Mouse (Mus musculus): ENCODE measurements around the gene Ctsw. TPM values are rescaled to one million over a fixed set of nuclear protein-coding genes. Genes with fewer than 3 reads are reported as not detected.

The Ctsw gene
- total RNA-seq, 2 experiments from 2014 or later: 5.7 to 5.9 TPM

DNA sequence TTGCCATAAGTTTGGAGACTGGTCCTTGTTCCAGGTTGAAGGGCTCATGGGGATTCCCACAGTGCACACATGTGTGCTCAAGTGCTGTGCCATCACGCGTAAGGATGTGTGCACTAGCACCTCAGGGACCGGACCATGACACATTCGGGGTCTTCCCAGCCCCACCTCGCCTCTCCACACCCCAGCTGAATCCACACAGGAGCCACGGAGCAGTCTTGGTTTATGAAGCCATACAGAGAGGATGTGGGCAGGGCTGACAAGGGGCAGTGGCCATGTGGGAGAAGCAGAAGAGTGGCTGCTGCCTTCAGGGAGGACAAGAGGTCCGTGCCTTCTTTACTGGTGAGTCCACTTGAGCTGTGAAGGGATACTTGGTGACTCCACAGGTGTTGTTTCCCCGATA, 3.3 kb downstream of the Ctsw start:
- no peak for ATAC-seq (ENCODE audit: poor library complexity, severe bottlenecking)

DNA sequence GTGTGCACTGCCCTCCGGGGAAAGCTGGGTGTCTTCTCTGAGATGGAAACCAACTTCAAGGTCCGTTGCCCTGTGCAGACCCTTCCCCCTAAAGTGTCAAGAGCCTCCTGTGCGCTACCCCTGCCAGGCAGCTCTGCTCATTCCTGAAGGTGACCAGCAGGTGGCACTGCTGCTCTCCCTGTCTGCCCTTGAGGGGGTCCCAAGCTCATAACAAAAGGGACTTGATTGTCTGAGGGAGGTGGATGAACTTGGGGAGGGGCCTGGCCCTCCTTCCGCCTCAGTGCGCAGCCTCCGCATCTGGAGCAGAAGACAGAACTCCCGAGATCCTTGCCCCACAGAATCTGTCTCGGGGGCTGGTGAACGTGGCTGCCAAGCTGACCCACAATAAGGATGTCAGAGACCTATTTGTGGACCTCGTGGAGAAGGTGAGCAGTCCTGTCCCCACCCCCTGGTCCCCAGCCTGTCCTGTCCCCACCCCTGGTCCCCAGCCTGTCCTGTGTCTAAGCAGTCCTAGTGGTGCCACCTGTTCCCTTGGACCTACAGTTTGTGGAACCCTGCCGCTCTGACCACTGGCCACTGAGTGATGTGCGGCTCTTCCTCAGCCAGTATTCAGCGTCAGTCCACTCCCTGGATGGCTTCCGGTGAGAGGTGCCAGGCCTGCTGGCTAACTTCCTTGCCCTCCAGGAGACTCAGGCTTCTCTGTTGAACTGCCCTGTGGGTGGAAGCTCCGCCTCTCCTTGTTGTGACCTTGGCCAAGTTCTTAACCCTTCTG, 4.3 kb downstream of the Ctsw start:
- ATAC-seq (ENCODE audit: poor library complexity, severe bottlenecking): no peak

DNA sequence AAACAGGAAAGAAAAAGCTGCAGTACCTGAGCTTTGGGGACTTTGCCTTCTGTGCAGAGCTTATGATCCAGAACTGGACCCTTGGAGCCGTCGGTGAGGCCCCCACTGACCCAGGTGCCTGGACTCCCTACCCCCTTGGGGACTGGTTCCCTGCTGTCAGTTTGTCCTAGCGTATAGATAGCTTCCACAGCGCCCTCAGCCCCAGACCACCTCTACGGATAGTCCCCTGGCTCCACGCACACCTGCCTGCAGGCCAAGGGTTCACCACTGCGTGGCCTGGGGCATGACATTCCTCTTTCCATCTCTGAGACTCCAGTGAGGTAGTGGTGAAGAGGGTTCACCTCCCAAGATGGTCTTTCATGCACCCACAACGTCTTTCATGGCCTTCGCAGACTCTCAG, 5.1 kb downstream of the Ctsw start:
- no peak for ATAC-seq (ENCODE audit: poor library complexity, severe bottlenecking)

DNA sequence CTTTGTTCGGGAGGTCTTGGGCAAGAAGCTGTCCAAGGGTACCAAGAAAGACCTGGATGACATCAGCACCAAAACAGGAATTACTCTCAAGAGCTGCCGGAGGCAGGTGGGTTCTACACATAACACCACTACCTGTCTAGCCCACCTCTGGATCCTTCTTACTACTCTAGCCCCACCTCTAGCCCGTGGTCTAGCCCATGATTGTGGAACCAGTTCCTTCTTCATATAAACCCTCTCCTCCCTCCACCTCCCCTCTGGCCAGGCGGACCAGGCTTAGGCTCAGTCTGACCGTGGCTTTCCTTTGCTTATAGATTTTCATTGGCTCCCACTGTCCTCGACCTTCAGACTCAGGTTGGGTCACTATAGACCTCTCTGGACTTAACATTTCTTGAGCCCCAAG, 6.9 kb downstream of the Ctsw start:
- no peak for ATAC-seq (ENCODE audit: poor library complexity, severe bottlenecking)

DNA sequence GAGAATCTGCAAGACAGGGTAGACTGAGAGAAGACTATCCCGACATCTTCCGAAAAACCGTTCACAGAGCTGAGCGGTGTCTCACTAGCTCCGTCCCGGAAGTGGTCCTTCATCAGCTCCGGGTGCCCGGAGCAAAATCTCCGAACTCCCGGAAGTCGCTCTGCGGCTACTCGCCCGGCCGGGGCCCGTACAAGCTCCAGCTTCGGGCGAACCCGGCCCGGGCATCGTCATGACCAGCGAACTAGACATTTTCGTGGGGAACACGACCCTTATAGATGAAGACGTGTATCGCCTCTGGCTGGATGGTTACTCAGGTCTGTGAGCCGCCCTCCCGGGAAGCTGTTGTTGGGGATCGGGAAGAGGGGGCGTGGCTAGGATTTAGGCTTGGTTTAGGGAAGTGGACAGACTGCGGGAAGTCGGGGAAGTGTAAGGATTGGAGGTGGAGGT, 7.8 kb downstream of the Ctsw start, which contains the start of gene Fibp:
Gene Fibp, plus strand, starts transcription at position 151 of the 447 bp plus-strand sequence.
- ATAC-seq (ENCODE audit: poor library complexity, severe bottlenecking): peak; percentile 81

DNA sequence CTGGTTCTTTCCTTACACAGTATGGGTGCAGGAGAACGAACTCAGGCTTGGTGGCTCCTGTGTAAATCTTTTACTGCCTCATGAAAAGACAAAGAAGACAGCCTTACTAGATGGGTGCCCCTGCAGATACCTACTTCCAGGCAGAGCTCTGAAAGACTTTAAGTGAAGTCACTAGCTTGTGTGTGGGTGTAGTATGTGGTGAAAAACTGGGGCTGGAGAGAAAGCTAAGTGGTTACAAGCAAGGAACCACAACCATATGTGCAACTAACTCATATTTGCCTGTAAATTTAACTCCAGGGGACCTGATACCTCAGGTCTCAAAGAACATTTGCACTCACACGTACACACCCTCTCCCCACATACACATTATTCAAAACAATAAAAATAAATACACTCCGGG, 8.4 kb downstream of the Ctsw start:
- ATAC-seq (ENCODE audit: poor library complexity, severe bottlenecking): no peak

DNA sequence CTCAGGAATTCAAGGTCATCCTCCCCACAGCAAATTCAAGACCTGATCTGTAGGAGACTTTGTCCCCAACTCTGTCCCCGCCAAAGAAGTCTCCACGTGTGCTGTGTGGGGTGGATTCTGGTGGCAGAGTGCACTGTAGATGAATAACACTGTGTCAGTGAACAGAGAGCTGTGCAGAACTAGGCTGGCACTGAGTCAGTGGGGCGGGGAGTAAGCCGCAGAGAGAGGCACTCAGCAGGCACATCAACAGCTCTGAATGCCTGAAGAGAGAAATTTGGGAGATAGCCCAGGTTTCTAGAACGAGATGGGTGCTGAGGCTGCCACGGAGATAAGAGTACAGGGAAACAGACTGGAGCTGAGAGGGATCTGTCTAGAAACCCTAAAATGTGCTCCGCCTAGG, 9.3 kb downstream of the Ctsw start:
- no peak for ATAC-seq (ENCODE audit: poor library complexity, severe bottlenecking)

DNA sequence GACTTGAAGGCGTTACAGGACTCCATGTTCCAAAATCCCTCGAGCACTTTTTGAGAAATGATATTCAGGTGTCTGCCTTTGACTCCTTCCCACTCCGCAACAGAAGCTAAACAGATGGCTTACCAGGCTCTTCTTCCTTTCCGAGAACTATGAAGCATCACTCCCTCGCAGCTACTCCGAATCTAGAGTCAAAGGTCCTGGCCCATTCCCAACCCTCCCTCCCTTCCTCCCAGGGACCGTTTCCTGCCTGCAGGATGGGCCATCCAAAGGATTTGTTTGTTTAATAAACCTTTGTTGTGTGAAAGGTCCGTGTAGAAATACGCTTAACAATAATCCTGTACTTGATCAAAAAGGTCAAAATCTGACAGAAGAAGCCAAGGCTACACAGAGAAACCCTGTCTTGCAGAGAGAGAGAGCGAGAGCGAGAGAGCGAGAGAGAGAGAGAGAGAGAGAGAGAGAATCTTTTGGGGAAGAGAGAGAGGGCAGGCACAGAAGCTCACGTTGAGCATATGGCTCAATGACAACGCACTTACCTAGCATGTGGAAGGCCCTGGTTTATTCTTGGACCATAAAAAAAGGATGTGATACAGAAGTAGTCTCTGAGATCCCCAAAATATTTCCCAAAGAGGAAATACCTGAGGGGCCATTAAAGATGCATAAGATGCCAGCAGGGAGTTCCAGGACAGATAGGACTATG, 10.4 kb downstream of the Ctsw start, which contains the start of gene Ccdc85b:
Gene Ccdc85b, minus strand, starts transcription at position 149 of the 697 bp plus-strand sequence.
- ATAC-seq (ENCODE audit: poor library complexity, severe bottlenecking): no peak

DNA sequence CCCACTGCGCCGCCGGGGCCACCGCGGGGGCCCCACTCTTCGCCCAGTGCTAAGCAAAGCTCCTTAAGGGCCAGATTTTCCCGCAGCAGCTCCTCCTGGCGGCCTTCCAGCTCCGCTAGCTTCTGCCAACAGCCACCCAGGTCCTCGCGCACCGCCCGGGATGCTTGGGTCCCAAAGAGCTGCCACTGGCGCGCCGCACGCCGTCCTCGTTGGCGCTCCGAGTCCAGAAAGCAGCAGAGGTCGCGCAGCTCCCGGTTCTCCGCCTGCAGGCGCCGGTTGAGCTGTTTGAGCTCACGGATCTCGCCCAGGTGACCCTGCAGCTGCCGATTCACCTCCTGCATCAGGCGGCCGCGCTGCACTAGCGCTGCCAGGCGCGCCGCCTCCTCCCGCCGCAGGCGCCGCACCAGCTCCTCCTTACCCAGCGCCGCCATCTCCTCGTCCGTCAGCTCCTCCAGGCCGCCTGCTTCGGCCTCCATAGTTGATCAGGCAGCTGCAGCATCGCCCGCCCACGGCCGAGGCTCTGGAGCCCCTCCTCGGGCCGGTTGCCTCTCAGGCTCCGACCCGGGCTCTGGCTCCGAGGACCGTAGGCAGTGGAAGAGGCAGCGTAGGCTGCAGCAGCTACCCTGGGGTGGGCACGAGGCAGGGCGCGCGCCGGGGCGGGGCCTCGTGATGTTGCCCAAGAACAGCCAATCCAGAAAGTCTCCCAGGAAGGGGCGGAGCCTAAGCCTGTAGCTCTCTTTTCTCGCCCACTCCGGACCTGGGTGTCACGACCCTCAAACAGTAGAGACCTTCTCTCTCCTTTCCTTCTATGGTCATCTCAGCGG, 11.2 kb downstream of the Ctsw start:
- ATAC-seq (ENCODE audit: poor library complexity, severe bottlenecking): peak; percentile 79

DNA sequence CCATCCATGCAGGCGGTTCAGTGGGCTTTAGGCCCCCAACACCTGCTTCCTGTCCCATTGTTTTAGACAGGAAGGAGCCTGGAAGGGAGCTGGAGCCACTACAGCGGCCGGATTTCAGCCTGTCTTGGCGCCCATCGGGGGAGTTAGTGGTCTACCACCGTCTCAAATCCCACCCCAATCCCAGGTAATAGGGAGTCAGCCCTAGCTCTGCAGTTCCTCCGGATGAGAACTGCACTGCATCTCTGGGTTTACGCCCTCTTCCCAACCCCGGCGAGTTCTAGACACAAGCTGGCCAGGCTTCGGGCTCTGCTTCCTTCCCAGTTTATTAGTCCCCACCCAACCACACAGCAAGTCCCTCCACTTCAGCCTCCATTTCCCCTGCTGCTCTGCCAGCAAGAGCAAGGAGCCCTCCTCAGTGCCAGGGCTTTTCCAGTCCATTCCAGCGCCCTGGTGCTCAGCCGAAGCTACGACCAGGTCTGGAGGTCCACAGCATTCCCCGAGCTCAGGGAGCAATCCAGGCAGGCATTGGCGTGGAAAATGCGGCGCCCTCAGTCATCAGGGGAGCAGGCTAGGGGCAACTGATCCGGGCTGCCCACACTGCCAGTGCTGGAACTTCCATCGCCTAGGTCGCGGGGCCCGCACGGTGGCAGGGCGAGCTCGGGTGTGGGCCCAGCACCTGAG, 11.9 kb downstream of the Ctsw start:
- no peak for ATAC-seq (ENCODE audit: poor library complexity, severe bottlenecking)

DNA sequence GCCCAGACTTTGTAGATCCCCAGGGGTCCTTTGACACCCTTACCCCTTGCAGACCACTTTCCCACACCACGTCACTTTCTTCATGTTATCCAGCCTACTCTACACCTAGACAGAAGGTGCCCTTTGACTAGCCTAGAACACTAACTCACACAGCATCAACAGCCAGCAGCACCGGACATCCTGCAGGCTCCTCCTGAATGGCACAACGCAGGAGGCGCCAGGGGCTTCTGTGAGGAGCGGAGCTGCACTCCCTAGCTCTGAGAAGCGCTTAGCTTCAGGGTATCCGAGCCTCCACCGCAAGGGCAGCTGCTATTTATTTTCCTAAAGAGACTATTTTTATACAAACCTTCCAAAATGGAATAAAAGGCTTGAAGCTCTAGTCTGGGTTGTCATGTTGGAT, 12.7 kb downstream of the Ctsw start:
- ATAC-seq (ENCODE audit: poor library complexity, severe bottlenecking): no peak

DNA sequence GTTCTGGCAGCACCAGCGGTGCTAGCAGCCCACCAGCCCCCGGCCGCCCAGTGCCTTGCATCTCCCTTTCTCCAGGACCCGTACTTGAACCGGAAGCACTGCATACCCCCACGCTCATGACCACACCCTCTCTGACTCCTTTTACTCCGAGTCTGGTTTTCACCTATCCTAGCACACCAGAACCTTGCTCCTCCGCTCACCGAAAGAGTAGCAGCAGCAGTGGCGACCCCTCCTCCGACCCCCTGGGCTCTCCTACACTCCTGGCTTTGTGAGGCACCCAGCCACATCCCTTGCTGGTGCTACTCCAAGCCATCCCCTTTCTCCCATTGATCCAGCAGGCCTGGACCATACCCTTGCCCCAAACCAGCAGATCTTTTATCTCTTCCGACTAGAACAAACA, 13.3 kb downstream of the Ctsw start:
- ATAC-seq (ENCODE audit: poor library complexity, severe bottlenecking): no peak

DNA sequence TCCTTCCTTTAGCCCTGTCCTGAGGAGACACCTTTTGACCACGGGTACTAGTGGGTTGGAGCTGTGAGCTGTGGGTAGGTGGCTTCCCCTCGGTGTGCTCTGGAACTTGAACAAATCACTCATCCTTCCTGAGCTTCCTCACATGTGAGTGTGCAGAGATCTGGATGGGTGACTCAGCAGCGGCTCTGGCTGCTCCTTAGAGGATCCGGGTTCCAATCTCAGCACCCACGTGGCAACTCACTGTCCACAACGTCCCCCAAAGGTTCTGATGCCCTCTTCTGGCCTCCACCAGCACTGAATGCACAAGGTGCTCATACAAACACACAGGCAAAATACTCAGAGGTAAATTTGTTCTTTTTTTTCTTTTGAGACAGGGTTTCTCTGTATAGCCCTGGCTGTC, 16.5 kb downstream of the Ctsw start:
- no peak for ATAC-seq (ENCODE audit: poor library complexity, severe bottlenecking)

DNA sequence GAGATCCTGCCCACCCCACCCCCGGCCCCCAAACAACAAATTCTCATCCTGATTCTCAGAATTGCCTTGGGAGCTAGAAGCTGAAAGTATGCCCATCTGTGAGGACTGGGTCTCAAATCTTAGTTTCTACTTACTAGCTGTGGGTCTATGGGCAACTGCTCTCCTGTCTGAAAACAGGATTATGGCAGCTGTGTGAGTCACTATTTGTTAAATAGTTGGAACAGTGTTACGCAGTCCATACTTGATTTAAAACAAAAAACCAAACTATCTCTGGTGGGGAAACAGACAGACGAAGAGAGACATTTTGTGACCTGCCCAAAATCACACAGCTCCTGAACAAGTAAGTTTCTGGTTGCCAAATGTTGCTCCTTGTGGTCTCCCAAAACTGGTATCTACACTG, 18.6 kb downstream of the Ctsw start:
- no peak for ATAC-seq (ENCODE audit: poor library complexity, severe bottlenecking)

DNA sequence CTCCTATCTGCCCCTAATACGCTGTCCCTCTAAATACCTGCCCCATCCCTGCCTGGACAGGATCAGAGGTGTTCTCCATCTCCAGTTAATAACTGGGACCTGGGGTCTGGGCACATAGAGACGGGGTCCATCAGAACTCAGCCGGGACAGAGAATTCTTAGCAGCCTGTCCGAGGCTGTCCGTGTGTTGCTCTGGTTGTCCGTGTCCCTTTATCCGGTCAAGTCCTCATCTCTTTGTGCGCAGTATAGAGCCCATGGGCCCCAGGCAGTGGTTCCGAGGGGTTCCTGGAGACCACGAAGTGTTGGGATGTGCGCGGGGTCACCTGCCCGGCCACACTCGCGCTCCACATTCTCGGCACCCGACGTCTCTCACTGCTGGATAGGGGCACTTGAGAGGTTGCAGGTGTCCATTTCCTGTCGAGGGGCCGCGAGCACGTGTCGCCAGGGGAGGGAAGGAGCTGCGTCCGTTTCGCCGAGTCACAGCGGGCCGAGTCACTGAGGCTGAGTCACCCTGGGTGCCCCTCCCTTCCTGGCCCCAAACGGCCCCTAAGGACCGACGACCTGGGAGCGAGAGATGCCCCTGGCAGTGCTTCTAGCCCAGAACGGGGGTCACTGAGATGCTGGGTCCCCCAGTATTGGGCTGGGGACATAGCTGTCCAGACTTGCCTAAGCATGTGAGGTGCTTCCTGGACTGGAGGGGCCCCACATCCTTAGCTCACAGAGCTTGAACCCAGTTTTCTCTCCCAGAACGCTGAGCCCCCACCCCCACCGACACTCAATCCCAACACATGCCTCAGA, 19.8 kb downstream of the Ctsw start:
- ATAC-seq (ENCODE audit: poor library complexity, severe bottlenecking): peak; percentile 77

DNA sequence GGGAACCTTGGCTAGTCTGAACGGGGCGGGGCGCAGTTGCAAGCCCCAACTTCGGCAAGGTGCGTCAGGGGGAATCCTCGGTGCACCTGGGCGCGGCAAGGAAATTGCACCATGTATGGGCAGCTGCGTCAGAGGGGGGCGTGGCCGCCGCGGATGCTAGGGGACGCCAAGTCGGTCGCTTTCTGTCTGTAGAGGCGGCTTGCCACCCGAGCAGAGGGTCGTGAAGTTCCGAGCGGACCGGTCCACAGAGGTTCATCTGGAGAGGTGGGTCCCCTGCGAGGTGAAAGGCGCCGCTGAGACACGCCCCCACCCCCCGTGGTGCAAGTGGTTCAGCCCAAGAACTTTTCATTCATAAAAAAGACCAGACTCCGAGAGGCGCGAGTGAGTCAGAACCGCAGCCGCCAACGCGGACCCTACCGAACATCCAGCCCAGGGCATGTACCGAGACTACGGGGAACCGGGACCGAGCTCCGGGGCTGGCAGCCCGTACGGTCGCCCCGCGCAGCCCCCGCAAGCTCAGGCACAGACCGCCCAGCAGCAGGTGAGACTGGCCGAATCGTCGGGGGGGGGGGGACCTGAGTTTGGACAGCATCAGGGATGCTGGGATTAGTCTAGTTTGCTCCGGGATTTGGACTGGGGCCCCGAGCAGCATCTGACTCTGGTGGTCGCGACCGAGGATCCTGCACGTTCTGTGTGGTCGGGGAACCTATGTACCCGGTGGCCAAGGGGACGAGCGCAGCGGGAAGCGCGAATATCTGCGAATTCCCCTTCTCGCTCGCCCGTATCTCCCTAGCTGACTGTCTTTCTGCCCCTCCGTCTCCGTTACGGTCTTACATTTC, 20.6 kb downstream of the Ctsw start, which contains the start of gene Fosl1:
Gene Fosl1, plus strand, starts transcription at position 33 of the 839 bp plus-strand sequence.
- ATAC-seq (ENCODE audit: poor library complexity, severe bottlenecking): peak; percentile 85

DNA sequence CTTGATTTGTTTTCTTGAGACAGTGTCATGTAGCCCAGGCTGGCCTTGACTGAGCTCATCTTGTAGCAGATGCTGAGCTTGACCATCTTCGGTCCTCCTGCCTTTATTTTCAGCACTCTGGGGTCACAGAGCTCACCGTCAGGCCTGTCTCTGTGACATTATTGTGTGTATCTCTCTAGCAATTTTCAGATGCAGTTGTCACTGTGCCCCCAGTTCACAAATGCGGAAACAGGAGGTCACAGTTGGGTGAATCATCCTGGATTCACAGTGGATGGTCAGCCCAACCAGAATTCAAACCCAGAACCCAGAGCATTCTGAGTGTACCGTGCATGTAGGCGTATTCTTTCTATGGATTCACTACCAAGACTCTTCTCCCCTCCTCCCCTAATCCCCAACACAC, 22.6 kb downstream of the Ctsw start:
- ATAC-seq (ENCODE audit: poor library complexity, severe bottlenecking): no peak

DNA sequence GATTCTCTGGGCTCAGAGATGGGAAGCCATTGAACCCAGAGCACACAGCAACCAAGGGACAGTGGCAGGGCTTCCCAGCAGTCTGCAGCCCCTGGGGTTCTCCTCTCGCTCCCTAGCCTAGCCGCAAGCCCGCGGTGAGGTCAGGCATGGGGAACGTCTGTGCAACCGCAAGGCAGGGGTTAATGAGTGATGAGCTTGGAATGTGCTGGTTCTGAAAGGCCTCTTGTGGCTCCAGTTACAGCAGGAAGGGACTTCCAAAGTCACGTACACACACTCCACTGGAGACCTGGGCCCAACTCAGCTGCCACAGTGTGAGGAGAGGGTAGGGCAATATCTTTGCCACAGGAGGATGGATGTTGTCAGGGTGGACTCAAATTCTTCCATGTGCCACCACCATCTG, 23.4 kb downstream of the Ctsw start:
- no peak for ATAC-seq (ENCODE audit: poor library complexity, severe bottlenecking)

DNA sequence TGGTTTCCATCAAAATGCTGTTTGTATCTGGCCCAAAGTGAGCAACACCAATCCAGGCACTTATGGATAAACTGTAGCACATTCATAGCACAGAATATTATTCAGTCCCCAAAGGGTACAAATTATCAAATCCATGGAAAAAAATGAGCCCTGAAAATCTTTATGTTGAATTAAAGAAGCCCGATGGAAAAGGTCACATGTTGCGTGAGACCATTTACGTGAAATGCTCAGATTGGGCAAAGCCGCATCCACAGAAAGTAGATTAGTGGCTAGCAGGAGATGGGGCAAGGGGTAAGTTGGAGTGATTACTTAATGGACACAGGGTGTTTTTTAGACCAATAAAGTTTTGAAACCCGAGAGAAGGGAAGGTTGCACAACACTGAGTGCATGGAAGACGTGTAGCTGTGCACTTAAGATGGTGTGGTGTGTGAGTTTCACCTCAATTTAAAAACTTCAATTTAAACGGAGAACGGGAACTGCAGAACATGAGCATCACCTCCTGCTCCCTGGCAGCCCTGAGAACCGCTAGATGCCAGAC, 23.9 kb downstream of the Ctsw start:
- peak; percentile 38 for ATAC-seq (ENCODE audit: poor library complexity, severe bottlenecking)
